15 mouse cellular contexts compared by ENCODE assay signal in genomic region chr16:7228246-7228645, GRCm38 (mm10).
DNase-seq lines count a peak whose midpoint lies in the region; ATAC-seq and TF ChIP-seq lines count a peak whose summit lies in the region.
"Had no signal": no experiment of that assay in that cellular context is flagged by ENCODE, and none has a peak within 500 bp of the region (broad histone marks: within the 10 kb centered on the region; RNA-seq: fewer than 3 reads in every experiment).

No protein-coding gene starts in this region.

- H3K27me3 ChIP-seq in forebrain, postnatal 0 days (ENCODE audit: insufficient read depth, low read length): no peaks in the 10 kb centered on the region
- no peaks in the 10 kb centered on the region for H3K27me3 ChIP-seq in forebrain, embryonic 10.5 days (ENCODE audit: poor library complexity, severe bottlenecking)
- H3K27me3 ChIP-seq in lung, postnatal 0 days (replicated peaks; ENCODE audit: insufficient read depth, low read length): no peaks in the 10 kb centered on the region
- no peaks in the 10 kb centered on the region for H3K27me3 ChIP-seq in liver, postnatal 0 days (ENCODE audit: insufficient read depth, low read length)
- H3K27me3 ChIP-seq: CH12.LX; hindbrain, embryonic 12.5 days; intestine, embryonic 15.5 days had no signal

- 68% methylated on average over 5 of the region's 5 CpGs for WGBS in forebrain, postnatal 0 days
- WGBS in forebrain, embryonic 10.5 days: 84% methylated on average over 5 of the region's 5 CpGs
- 71% methylated on average over 5 of the region's 5 CpGs for WGBS in lung, postnatal 0 days
- WGBS in liver, postnatal 0 days (ENCODE audit: insufficient replicate concordance): 71% methylated on average over 5 of the region's 5 CpGs

- TF ChIP-seq CTCF in forebrain, postnatal 0 days (IDR thresholded peaks at IDR 0.05; ENCODE audit: low read depth): no peak
- TF ChIP-seq CTCF in lung, postnatal 0 days (IDR thresholded peaks at IDR 0.05): no peak
- TF ChIP-seq CTCF in liver, postnatal 0 days (IDR thresholded peaks at IDR 0.05; ENCODE audit: low read depth): no peak

- DNase-seq in forebrain, postnatal 0 days: no peak
- no peak for DNase-seq in forebrain, embryonic 10.5 days (ENCODE audit: extremely low spot score, low spot score)
- peak; percentile 6 for DNase-seq in lung, postnatal 10 days
- no peak for DNase-seq in lung, postnatal 0 days (ENCODE audit: low spot score)
- peak; percentile 22 for DNase-seq in cerebellum, adult 11 months
- DNase-seq in cerebellum, postnatal 14 days: peak; percentile 43 to 52
- no peak for DNase-seq in liver, postnatal 0 days
- DNase-seq in ovary, postnatal 14 days (ENCODE audit: low spot score): no peak
- DNase-seq: heart, adult 2 months; lung, adult 2 months; midbrain, embryonic 14.5 days; thymus, postnatal 36 days had no signal

- no peak for ATAC-seq in forebrain, postnatal 0 days
- ATAC-seq in lung, postnatal 0 days: no peak
- ATAC-seq in liver, postnatal 0 days: no peak
- ATAC-seq: intestine, embryonic 15.5 days had no signal

- no peak for TF ChIP-seq EP300 in lung, postnatal 0 days (IDR thresholded peaks at IDR 0.05)
- no peak for TF ChIP-seq EP300 in liver, postnatal 0 days (IDR thresholded peaks at IDR 0.05; ENCODE audit: low read depth)

- peaks cover 17% of the 10 kb centered on the region for H3K4me1 ChIP-seq in forebrain, postnatal 0 days (ENCODE audit: insufficient read depth)
- no peaks in the 10 kb centered on the region for H3K4me1 ChIP-seq in forebrain, embryonic 10.5 days
- no peaks in the 10 kb centered on the region for H3K4me1 ChIP-seq in lung, postnatal 0 days (ENCODE audit: insufficient read depth, low read depth, low read length)
- no peaks in the 10 kb centered on the region for H3K4me1 ChIP-seq in liver, postnatal 0 days (ENCODE audit: insufficient read depth)
- H3K4me1 ChIP-seq: hindbrain, embryonic 12.5 days; intestine, embryonic 15.5 days had no signal

- H3K9ac ChIP-seq in forebrain, postnatal 0 days: no peak overlapping the region
- no peak overlapping the region for H3K9ac ChIP-seq in lung, postnatal 0 days (replicated peaks; ENCODE audit: low read depth)
- no peak overlapping the region for H3K9ac ChIP-seq in liver, postnatal 0 days (replicated peaks)
- H3K9ac ChIP-seq: hindbrain, embryonic 12.5 days; intestine, embryonic 15.5 days had no signal

- peaks cover 2% of the 10 kb centered on the region; the same call in 1 of the 2 replicates for H3K36me3 ChIP-seq in forebrain, postnatal 0 days (ENCODE audit: insufficient read depth)
- no peaks in the 10 kb centered on the region for H3K36me3 ChIP-seq in forebrain, embryonic 10.5 days (replicated peaks)
- H3K36me3 ChIP-seq in lung, postnatal 0 days (ENCODE audit: insufficient read depth, low read length): no peaks in the 10 kb centered on the region
- H3K36me3 ChIP-seq in liver, postnatal 0 days (replicated peaks; ENCODE audit: insufficient read depth, low read length): no peaks in the 10 kb centered on the region
- H3K36me3 ChIP-seq: intestine, embryonic 15.5 days had no signal

- H3K9me3 ChIP-seq in forebrain, postnatal 0 days (ENCODE audit: low read length): no peaks in the 10 kb centered on the region
- H3K9me3 ChIP-seq in forebrain, embryonic 10.5 days: no peaks in the 10 kb centered on the region
- H3K9me3 ChIP-seq in lung, postnatal 0 days (ENCODE audit: low read length): no peaks in the 10 kb centered on the region
- H3K9me3 ChIP-seq in liver, postnatal 0 days (ENCODE audit: low read length): no peaks in the 10 kb centered on the region
- H3K9me3 ChIP-seq: hindbrain, embryonic 12.5 days; intestine, embryonic 15.5 days had no signal

- H3K4me3 ChIP-seq in forebrain, postnatal 0 days (ENCODE audit: low read depth, low read length): no peak overlapping the region
- no peak overlapping the region for H3K4me3 ChIP-seq in forebrain, embryonic 10.5 days
- no peak overlapping the region for H3K4me3 ChIP-seq in lung, postnatal 0 days (ENCODE audit: low read depth, low read length)
- H3K4me3 ChIP-seq in liver, postnatal 0 days (ENCODE audit: low read depth, low read length): no peak overlapping the region
- H3K4me3 ChIP-seq: heart, adult 2 months; hindbrain, embryonic 12.5 days; intestine, embryonic 15.5 days had no signal

- no peak overlapping the region for H3K4me2 ChIP-seq in forebrain, postnatal 0 days (ENCODE audit: low read depth)
- H3K4me2 ChIP-seq in lung, postnatal 0 days (replicated peaks; ENCODE audit: low read depth, low read length): no peak overlapping the region
- no peak overlapping the region for H3K4me2 ChIP-seq in liver, postnatal 0 days (ENCODE audit: low read depth, low read length)
- H3K4me2 ChIP-seq: hindbrain, embryonic 12.5 days; intestine, embryonic 15.5 days had no signal

- peak overlapping the region; percentile 59; the same call in 1 of the 2 replicates for H3K27ac ChIP-seq in forebrain, postnatal 0 days (ENCODE audit: low read depth, low read length)
- H3K27ac ChIP-seq in forebrain, embryonic 10.5 days: no peak overlapping the region
- H3K27ac ChIP-seq in lung, postnatal 0 days (ENCODE audit: low read length): no peak overlapping the region
- no peak overlapping the region for H3K27ac ChIP-seq in liver, postnatal 0 days (ENCODE audit: low read depth)
- H3K27ac ChIP-seq: heart, adult 2 months; hindbrain, embryonic 12.5 days; intestine, embryonic 15.5 days had no signal

Comparison
In these comparisons a context has a peak if more than half of its experiments do, and no peak if none do; other contexts are left out.
1. DNase-seq: peak in lung, postnatal 10 days (single experiment), cerebellum, adult 11 months (single experiment) and cerebellum, postnatal 14 days (2 of 2); none in forebrain, postnatal 0 days (single experiment), forebrain, embryonic 10.5 days (single experiment), lung, postnatal 0 days (single experiment), liver, postnatal 0 days (single experiment) and ovary, postnatal 14 days (single experiment).